Mouse (Mus musculus): ENCODE results near the gene Bag2. TPM values are rescaled to one million over a fixed set of nuclear protein-coding genes. Genes with fewer than 3 reads are reported as not detected.

Gene Bag2
- polyA plus RNA-seq, 2 experiments = 30.2 to 45.4 TPM

- H3K4me3 ChIP-seq (ENCODE audit: insufficient read depth in 1 of 2, low read depth in 2 of 2, low read length in 2 of 2) = no peak overlapping the region
- H3K27ac ChIP-seq = no peak overlapping the region
- ATAC-seq (ENCODE audit: insufficient read depth) (0 out of 2 replicates have a peak, but pooled peaks have one; percentile 23), DNase-seq (ENCODE audit: low read depth in 3 of 3, low spot score in 3 of 3) (no peak)
- no peaks in the 10 kb centered on the region for H3K27me3 ChIP-seq (ENCODE audit: control insufficient read depth, insufficient read depth, low read length)
- WGBS (ENCODE audit: insufficient replicate concordance) = 78% methylated on average over 9 of the region's 9 CpGs
- no peaks in the 10 kb centered on the region; the same call in none of the 2 replicates for H3K36me3 ChIP-seq (replicated peaks; ENCODE audit: control insufficient read depth, insufficient read depth, low read depth)
- TF ChIP-seq CTCF (IDR thresholded peaks at IDR 0.05; ENCODE audit: low read depth) (no peak), EP300 (IDR thresholded peaks at IDR 0.05; ENCODE audit: low read depth) (no peak)
- no peak overlapping the region for H3K4me2 ChIP-seq (ENCODE audit: low read depth)
- no peak overlapping the region for H3K9ac ChIP-seq (replicated peaks)
- no peaks in the 10 kb centered on the region for H3K9me3 ChIP-seq (ENCODE audit: control insufficient read depth, low read length)
- no peaks in the 10 kb centered on the region for H3K4me1 ChIP-seq (replicated peaks; ENCODE audit: control insufficient read depth in 2 of 2, insufficient read depth in 2 of 2, low read length in 1 of 2)
Observed at GRCm38 (mm10) chr1:33733044-33733443, 24.6 kb downstream of the Bag2 start.

GRCm38 (mm10) chr1:33725086-33725485 lies 32.5 kb downstream of the Bag2 start:
- no peak for ATAC-seq (ENCODE audit: insufficient read depth)
- 76% methylated on average over 5 of the region's 5 CpGs for WGBS (ENCODE audit: insufficient replicate concordance)
- Histone ChIP-seq H3K4me1 (replicated peaks; ENCODE audit: control insufficient read depth in 2 of 2, insufficient read depth in 2 of 2, low read length in 1 of 2) (peaks cover 0 to 5% of the 10 kb centered on the region in 2 experiments; a peak in 2 of 4 replicates), H3K4me2 (ENCODE audit: low read depth) (no peak overlapping the region), H3K27me3 (ENCODE audit: control insufficient read depth, insufficient read depth, low read length) (no peaks in the 10 kb centered on the region), H3K27ac (no peak overlapping the region), H3K9ac (replicated peaks) (no peak overlapping the region), H3K36me3 (replicated peaks; ENCODE audit: control insufficient read depth, insufficient read depth, low read depth) (no peaks in the 10 kb centered on the region; the same call in none of the 2 replicates), H3K9me3 (ENCODE audit: control insufficient read depth, low read length) (no peaks in the 10 kb centered on the region), H3K4me3 (ENCODE audit: insufficient read depth in 1 of 2, low read depth in 2 of 2, low read length in 2 of 2) (no peak overlapping the region)
- DNase-seq (ENCODE audit: low read depth in 3 of 3, low spot score in 3 of 3) = no peak
- TF ChIP-seq EP300 (IDR thresholded peaks at IDR 0.05; ENCODE audit: low read depth) (no peak), CTCF (IDR thresholded peaks at IDR 0.05; ENCODE audit: low read depth) (no peak)

GRCm38 (mm10) chr1:33724516-33724915 lies 33.1 kb downstream of the Bag2 start:
- ATAC-seq (ENCODE audit: insufficient read depth) = no peak
- H3K36me3 ChIP-seq (replicated peaks; ENCODE audit: control insufficient read depth, insufficient read depth, low read depth) = no peaks in the 10 kb centered on the region; the same call in none of the 2 replicates
- 86% methylated on average over 6 of the region's 6 CpGs for WGBS (ENCODE audit: insufficient replicate concordance)
- TF ChIP-seq CTCF (IDR thresholded peaks at IDR 0.05; ENCODE audit: low read depth) (no peak), EP300 (IDR thresholded peaks at IDR 0.05; ENCODE audit: low read depth) (no peak)
- no peak overlapping the region for H3K4me2 ChIP-seq (ENCODE audit: low read depth)
- no peak for DNase-seq (ENCODE audit: low read depth in 3 of 3, low spot score in 3 of 3)
- no peak overlapping the region for H3K4me3 ChIP-seq (ENCODE audit: insufficient read depth in 1 of 2, low read depth in 2 of 2, low read length in 2 of 2)
- no peak overlapping the region for H3K27ac ChIP-seq
- no peak overlapping the region for H3K9ac ChIP-seq (replicated peaks)
- no peaks in the 10 kb centered on the region for H3K9me3 ChIP-seq (ENCODE audit: control insufficient read depth, low read length)
- H3K27me3 ChIP-seq (ENCODE audit: control insufficient read depth, insufficient read depth, low read length) = no peaks in the 10 kb centered on the region
- peaks cover 0 to 6% of the 10 kb centered on the region in 2 experiments; a peak in 2 of 4 replicates for H3K4me1 ChIP-seq (replicated peaks; ENCODE audit: control insufficient read depth in 2 of 2, insufficient read depth in 2 of 2, low read length in 1 of 2)

- Histone ChIP-seq H3K9ac (replicated peaks) (no peak overlapping the region), H3K27me3 (ENCODE audit: control insufficient read depth, insufficient read depth, low read length) (no peaks in the 10 kb centered on the region), H3K27ac (no peak overlapping the region), H3K4me3 (ENCODE audit: insufficient read depth in 1 of 2, low read depth in 2 of 2, low read length in 2 of 2) (peak overlapping the region in 1 of 2 experiments; percentile 86; a peak in 2 of 4 replicates), H3K4me2 (ENCODE audit: low read depth) (peak overlapping the region; percentile 81), H3K36me3 (replicated peaks; ENCODE audit: control insufficient read depth, insufficient read depth, low read depth) (no peaks in the 10 kb centered on the region; the same call in 1 of the 2 replicates), H3K9me3 (ENCODE audit: control insufficient read depth, low read length) (no peaks in the 10 kb centered on the region), H3K4me1 (replicated peaks; ENCODE audit: control insufficient read depth in 2 of 2, insufficient read depth in 2 of 2, low read length in 1 of 2) (peaks cover 0 to 7% of the 10 kb centered on the region in 2 experiments; a peak in 2 of 4 replicates)
- ATAC-seq (ENCODE audit: insufficient read depth) = no peak
- 73% methylated on average over 7 of the region's 7 CpGs for whole genome bisulfite sequencing (ENCODE audit: insufficient replicate concordance)
- DNase-seq (ENCODE audit: low read depth in 3 of 3, low spot score in 3 of 3) = no peak
- no peak for TF ChIP-seq CTCF (IDR thresholded peaks at IDR 0.05; ENCODE audit: low read depth)
- no peak for TF ChIP-seq EP300 (IDR thresholded peaks at IDR 0.05; ENCODE audit: low read depth)
Observed at GRCm38 (mm10) chr1:33721020-33721419, 36.6 kb downstream of the Bag2 start.

- H3K9me3 ChIP-seq (ENCODE audit: control insufficient read depth, low read length) = no peaks in the 10 kb centered on the region
- H3K4me2 ChIP-seq (ENCODE audit: low read depth) = peak overlapping the region; percentile 81
- H3K4me1 ChIP-seq (replicated peaks; ENCODE audit: control insufficient read depth in 2 of 2, insufficient read depth in 2 of 2, low read length in 1 of 2) = peaks cover 0 to 7% of the 10 kb centered on the region in 2 experiments; a peak in 2 of 4 replicates
- peak overlapping the region; percentile 81 to 86 for H3K4me3 ChIP-seq (ENCODE audit: insufficient read depth in 1 of 2, low read depth in 2 of 2, low read length in 2 of 2)
- ATAC-seq (ENCODE audit: insufficient read depth) (peak; percentile 61), DNase-seq (ENCODE audit: low read depth in 3 of 3, low spot score in 3 of 3) (no peak)
- no peaks in the 10 kb centered on the region; the same call in 1 of the 2 replicates for H3K36me3 ChIP-seq (replicated peaks; ENCODE audit: control insufficient read depth, insufficient read depth, low read depth)
- TF ChIP-seq EP300 (IDR thresholded peaks at IDR 0.05; ENCODE audit: low read depth) = no peak
- no peak for TF ChIP-seq CTCF (IDR thresholded peaks at IDR 0.05; ENCODE audit: low read depth)
- peak overlapping the region; percentile 6 for H3K27ac ChIP-seq
- H3K27me3 ChIP-seq (ENCODE audit: control insufficient read depth, insufficient read depth, low read length) = no peaks in the 10 kb centered on the region
- WGBS (ENCODE audit: insufficient replicate concordance) = 0% methylated on average over 41 of the region's 41 CpGs
- H3K9ac ChIP-seq (replicated peaks) = peak overlapping the region; percentile 73
Observed at GRCm38 (mm10) chr1:33720231-33720630, 37.4 kb downstream of the Bag2 start.
